Mouse (Mus musculus): ENCODE measurements at regions not wholly inside any gene's neighbourhood (a gene's known extent, or its start where the extent isn't known, plus 50 kb on each side); places are given as distances from the start of the nearest gene placed in this dataset.

DNA sequence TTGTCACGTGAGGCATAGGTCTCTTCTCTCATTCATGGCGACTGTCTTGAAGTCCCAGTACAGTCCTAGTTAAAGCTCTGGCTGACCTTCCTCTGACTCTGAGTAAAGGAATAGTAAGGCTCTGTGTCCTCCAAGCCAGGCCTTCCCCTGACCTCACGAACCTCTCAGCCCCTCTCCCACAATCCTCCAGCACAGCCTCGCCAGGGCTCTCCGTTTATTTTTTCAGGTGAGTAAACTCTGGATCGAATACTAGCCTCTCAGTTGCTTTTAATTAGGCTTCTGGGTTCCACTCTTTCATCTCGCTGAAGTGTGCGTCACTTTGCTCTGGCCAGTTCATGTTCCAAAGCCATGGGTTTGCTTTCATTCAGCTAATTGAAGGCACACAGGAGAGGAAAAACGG lies 133.8 kb downstream of the Mylk4 start:
- no peak for DNase-seq (ENCODE audit: low read depth, low spot score)

DNA sequence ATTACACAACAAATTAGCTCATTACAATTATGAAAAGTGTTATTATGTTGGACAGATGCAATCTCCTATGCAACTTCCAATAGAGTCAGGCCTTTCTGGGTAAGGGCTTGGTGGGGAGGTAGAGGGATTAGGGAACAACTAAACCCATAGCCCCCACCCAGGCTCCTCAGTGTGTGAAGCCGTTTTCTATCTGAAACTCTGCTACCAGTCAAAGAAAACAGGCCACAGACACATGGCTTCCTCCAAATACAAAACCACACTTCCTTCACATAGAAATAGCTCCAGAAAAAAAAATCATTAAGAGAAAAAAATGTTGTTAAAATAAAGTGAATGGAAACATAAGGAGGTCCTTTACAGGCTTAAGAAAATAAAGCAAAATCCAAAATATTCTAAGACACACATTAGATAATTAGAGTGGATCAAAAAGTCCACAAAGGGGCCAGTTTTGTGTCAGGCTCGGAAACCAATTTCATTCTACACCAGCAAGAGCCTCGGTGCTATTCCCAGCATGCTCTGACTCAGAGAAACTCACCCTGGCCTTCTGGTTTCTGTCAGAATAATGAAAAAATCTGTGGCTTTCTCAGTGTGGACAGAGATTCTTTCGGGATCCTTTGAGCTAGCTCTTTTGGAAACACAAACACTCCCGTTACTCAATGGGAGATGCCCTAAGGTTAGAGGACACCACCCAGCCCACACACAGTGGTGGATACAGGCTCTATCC lies 140.6 kb downstream of the Mylk4 start:
- no peak for DNase-seq (ENCODE audit: low read depth, low spot score)

DNA sequence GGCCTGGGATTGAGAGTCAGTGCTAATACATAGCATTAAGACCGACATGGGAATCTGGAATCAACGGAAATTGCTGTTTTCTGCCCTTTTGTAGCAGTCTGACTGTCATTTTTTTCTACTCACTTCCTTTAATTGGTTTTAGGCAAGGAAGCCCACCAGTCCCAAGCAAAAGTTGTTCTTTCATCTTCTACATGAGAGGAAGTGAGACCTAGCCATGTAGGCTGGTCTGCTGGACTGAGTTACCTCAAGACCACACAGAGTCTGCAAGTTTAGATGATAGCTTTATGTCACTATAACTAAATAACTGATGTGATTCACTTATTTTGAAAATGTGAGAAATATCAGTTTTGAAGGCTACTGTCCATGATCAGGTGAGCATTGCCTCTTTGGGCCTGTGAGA lies 142.8 kb downstream of the Mylk4 start:
- no peak for DNase-seq (ENCODE audit: low read depth, low spot score)

DNA sequence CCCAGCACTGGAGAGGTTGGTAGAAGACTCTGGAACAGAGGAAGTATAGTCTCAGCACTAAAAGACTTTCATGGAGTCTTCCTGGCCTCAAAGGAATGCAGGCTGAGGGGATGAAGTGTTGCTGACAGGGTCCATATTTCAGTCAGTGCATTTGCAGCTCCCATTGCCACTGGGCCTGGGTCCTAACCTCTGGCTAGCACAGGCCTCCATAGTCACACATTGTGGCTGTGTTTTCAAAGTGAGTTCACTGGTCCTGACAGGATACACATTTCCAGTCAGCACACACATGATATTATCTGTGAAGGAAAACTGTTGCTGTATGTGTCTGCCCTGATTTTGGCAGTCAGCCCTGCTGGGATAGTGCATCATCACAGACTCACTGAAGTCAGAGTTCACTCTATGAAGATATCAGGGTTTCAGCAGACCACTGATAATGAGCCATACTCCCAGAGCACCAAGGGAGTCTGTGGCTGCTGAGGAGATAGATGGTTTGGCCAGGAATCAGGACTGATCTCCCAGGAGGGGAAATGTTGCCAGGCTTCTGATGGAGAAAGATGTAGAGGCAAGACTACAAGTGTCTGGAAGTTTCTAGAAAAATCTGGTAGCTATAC lies 153.5 kb downstream of the Mylk4 start:
- DNase-seq (ENCODE audit: low read depth, low spot score), result no peak

DNA sequence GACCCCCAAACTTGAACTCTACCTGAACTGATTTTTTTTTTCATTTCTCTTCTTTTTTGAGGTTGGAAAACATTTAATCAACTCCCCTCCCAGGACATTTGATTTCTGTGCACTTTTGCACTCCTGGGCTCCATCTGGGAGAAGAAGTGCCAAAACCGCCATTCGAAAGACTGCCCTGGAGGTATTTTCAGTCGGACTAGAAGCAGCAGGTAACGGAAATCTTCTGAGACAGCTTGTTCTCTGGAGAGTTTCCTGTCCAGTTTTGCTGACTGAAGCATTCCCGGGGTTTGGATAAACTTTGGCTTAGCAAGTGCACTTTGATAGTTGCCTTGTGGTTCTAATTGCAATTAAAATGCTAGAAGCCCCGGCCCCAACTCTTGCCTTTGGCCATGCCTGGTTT lies 169.8 kb downstream of the Mylk4 start:
- DNase-seq (ENCODE audit: low read depth, low spot score), result no peak

DNA sequence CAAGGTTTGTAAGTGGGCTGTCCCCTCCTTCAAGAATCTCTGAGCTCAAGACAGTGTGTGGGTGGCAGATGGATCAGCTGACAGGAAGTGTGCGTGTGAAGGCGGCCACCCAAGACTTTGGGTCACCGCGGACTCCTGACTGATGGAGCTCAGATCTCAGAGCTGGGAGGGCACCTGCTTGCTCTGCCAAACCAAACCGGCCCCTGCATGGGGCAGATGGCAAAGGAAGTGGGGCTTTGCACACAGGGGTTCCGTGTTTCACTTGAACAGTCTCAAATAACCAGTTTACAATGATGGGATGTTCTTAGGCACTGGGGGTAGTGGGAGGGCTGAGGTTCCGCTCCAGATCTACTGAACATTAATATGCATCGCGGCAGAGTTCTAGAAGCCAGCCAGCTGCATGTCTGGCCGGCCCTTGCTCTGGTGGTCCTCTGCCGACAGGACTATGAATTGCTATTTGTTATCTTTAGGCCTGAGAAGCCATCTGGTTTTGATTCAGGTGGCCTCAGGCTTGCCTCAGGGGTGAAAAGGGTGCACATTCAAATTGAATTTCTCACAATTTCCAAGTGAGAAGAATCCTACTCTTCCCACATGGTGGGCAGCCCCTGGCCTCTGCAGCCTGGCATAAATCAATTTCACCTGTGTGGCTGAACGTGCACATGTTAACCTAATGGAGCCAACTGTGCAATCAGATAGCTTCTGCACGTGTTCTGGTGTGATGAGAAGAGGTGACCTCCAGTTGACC lies 172.0 kb downstream of the Mylk4 start:
- DNase-seq (ENCODE audit: low read depth, low spot score), result peak; percentile 33

DNA sequence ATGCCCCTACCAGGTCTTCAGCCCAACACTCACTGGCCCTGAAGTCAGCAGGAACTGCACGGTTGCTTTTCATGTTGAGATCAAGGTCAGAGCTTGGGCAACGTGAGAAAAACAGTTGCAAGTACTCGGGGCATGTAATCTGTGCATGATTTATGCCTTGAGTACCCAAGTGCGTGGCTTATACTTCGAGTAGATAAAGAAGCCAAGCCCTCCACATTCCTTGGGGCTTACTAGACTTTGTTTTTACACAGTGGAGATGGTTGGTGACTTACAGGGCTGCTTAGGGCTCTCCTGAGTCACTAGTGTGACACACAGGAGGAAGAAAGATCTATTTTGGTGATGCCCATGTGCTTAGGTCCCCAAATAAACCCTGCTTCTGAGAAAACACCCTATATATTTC lies 172.8 kb downstream of the Mylk4 start:
- no peak for DNase-seq (ENCODE audit: low read depth, low spot score)

DNA sequence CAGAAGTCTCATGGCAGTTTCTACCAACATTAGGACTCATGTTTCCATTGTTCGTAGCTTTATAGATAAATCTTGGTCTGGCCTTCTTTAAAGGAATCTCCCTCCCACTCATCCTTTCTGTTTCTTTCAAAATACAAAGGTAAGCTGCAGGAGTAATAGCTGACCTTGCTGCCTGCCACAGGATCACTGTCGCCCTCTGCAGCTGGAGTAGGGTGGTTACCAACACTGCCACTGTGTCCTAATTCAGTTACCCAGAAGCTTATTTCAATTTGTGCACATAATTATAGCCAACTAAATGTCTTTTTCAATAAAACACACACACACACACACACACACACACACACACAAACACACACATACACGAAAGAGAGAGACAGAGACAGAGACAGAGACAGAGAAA lies 175.3 kb downstream of the Mylk4 start:
- peak; percentile 10 for DNase-seq (ENCODE audit: low read depth, low spot score)

DNA sequence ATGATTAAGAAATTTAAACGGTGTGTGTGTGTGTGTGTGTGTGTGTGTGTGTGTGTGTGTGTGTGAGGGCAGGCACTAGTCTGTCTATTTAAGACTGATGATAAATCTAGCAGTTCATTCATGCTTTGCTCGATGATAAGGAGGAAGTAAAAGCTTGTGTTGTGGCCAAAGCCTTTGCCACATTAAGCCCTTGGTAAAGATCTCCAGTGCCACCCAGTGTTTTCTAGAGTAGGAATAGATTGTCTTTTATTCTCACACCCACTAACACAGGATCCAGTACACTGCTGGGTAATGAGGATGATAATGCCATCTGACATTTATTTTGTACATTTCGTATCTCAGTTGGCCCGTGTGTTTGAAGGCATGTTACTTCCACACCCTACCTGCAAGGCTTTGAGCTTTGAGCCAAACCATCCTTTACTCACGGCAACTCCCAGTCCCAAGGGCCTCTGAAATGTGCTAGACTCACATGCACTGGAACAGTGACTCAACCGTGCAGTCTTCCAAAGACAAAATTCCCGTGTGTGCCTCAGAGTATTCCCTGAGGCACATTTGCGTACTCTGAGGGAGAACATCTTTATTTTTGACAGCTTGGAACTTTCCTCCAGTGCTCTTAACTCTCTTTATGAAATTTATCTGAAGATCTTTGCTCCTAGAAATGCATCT lies 179.7 kb downstream of the Mylk4 start:
- DNase-seq (ENCODE audit: low read depth, low spot score), result peak; percentile 16

DNA sequence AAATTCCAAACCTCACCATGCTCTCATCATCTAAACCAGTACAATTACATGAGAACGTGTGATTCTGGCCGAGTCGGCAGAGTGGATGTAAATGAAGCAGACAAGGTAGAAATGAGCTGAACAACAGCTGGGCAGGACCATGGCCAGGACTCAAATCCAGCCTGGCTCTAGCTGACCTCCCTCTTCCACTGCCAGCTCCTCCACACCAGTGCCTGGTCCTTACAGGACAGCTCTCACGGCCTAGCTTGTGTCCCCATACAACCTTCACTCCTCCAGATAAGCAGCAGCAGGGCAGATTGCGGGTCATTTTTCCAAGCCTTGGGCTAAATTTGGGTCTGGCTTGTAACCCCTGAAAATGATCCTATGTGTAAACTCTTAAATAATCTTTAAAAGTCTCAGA lies 182.4 kb downstream of the Mylk4 start:
- DNase-seq (ENCODE audit: low read depth, low spot score), result no peak

DNA sequence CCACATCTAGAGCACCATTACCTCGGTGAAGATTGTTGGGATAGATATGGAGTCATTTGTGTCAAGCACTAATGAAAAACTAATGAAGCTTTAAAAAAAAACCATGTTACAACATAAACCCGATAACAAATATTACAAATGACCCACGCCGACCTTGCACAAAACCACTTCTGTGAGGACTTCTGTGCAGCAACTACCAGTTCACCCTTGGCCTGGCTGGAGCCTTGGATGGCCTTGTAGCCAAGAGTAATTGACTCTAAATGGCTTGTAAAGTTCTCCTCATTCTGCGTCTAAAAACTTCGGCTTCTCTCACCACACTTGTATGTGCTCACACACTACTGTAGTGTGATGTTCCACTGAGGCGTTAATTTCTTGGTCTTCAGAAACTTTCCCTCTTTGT lies 190.1 kb downstream of the Mylk4 start:
- DNase-seq (ENCODE audit: low read depth, low spot score), result no peak

DNA sequence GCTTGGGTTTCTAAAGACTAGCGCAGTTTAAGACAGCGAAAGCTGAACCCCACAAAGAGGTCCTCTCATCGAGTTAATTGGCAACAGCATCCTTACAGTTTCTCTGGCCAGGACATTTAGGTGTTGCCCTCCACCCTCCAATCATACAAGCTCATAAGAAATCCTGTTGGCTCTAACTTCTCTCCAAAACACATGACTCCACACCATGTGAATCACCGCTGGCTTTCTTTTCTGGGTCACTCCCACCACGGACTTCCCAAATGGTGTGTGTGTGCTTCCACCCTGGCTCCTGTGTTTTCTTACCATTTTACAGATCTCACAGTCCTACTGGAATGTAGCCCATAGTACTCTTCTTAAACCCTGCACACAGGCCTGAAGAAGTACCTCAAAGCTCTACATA lies 190.6 kb downstream of the Mylk4 start:
- no peak for DNase-seq (ENCODE audit: low read depth, low spot score)

DNA sequence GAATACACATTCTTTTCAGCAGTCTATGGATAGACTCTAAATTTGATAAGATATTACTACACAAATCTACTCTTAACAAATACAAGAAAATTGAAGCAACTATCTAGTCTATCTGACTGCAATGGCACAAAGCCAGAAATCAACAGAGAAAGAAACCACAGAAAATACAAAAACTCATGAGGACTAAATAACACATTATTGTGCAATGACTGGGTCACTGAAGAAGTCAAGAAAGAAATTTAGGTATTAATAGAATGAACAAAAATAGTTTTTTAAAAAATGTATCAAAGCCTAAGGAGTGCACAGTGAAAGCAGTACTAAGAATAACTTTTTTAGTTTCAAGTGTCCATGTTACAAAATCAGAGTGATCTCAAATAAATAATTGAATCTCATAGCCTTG lies 202.2 kb downstream of the Mylk4 start:
- DNase-seq (ENCODE audit: low read depth, low spot score), result no peak

DNA sequence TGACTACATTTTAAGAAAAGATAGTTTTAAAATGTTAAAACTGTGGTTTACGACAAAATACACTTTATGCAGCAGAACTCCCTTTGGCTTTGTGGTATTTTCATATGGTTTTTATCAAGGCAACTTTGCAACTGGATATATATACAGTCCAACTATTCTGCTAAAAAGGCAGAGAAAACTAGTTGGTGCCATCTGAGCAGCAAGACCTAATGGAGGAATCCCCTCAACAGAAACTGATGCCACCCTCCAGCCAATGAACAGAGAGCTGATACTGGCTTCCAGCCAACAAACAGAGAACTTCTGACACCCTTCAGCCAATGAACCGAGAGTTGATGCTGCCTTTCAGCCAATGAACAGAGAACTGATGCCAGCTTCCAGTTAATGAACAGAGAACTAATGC lies 215.9 kb downstream of the Mylk4 start:
- no peak for DNase-seq (ENCODE audit: low read depth, low spot score)

DNA sequence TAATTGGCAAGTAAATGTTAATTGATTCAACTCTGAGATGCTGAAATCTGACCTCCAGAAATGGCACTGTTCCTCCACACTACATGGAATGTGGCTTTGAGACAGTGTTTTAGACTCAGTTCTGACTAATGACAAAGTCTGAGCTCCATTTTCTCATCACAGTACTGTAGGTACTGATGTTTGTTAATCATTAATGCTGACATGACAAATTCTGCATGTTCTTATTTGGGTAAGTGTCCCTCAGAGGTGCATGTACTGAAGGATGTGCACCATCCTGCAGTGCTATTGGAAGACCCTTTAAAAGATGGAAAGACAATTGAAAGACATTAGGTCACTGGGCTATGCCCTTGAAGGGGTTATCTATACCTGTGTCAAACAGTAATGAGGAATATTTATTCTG lies 222.1 kb upstream of the Gmds start:
- DNase-seq (ENCODE audit: low read depth, low spot score), result no peak

DNA sequence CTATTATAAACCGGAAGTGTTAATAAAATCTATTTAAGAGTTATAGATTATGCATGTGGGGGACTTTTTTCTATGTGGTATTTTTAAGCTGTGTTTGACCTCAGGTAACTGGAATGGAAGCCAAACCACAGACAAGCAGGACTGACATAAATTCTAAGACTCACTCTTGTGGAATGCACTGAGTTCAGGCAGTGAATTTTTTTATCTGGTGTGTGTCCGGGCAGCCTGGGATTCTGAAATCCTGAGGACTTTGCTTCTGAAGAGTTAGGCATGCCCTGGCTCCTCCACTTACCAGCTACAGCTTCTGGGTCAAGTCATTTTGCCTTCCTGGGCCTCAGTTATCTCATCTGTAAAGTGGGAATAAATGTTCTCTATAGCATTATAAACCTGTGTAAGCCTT lies 217.9 kb upstream of the Gmds start:
- no peak for DNase-seq (ENCODE audit: low read depth, low spot score)

DNA sequence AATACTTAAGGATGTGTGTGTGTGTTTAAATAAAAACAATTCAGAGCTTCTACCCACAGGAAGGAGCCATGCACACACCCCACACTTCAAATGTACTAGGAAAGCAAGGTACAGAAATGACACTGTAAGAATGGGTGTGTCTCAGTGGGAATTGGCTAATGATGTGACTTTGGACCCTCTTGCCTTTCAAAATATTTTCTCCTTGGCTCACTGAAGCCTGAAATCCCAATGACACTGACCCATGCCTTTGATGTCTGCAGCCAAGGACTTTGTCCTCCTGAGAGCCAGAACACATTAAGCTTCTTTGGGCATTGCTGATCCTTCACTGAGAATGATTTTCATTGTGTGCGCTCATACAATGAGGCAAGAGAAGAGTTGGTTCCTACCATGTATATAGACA lies 216.5 kb upstream of the Gmds start:
- DNase-seq (ENCODE audit: low read depth, low spot score), result no peak

DNA sequence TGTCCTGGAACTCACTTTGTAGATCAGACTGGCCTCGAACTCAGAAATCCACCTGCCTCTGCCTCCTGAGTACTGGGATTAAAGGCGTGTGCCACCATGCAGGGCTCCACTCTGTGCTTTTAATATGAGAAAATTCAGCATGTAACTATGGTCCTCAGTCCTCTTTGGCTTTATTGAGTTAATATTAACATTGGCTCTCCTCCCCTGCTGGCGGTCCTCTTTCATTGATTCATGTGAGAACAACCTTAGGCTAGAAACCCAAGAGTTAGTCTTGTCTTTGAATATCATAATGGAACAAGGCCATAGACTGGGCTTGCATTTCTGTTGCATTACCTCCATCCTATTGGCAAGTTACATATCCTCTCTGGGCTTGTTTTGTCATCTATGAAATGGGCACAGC lies 216.1 kb upstream of the Gmds start:
- DNase-seq (ENCODE audit: low read depth, low spot score), result no peak

DNA sequence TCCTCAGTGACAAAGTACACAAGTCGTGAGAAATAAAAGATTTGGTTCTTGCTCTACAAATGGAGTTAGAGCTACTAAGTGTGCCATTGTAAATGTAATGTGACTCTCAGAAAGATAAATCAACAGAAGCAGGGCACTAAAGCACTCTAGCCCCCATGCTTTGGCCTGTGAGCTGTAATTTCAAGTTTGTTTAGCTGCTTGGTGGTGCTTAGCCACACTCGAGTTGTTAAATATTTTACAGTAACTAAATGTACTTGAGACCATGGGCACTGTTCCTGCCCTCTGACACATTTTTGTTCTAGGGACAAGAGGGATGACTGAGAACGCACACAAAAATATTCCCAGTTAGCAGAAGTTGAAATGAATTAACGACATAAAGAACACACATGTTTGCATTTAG lies 214.6 kb upstream of the Gmds start:
- no peak for DNase-seq (ENCODE audit: low read depth, low spot score)

DNA sequence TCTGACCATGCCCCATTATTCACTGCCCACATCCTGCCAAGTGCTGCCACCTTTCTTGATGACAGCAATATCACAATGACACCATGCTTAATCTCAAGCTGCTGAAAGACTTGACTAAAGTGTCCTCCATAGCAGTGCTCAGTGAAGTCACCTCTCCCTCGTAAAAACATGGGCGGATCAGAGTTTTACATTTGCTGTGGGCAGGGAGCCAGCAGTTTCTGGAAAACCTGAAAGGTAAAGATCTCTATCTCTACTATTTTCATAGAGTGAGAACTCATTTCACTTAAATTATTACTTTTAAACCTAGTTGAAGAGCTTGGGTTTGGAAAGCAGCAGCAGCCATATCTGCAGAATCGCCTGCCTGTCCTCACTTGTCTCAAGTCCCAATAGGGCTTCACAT lies 211.6 kb upstream of the Gmds start:
- DNase-seq (ENCODE audit: low read depth, low spot score), result no peak

DNA sequence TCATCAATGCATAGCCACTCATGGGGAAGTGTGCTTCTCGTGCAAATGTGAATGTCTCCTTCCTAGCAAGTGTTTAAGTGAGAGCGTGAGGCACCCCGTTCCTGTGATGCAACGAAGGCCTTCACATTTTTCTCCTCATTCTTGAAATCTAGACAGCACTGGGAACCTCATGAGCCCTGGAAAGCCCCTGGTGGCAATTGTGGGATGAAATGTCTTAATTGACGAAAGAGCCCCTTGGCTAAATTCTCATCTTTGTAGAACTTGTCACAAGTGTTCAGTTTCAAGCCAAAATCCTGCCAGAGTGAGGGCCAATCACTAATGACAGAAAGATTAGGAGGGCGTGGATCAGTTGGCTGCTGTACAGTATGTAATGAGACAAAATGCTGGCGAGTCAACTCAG lies 208.6 kb upstream of the Gmds start:
- DNase-seq (ENCODE audit: low read depth, low spot score), result no peak

DNA sequence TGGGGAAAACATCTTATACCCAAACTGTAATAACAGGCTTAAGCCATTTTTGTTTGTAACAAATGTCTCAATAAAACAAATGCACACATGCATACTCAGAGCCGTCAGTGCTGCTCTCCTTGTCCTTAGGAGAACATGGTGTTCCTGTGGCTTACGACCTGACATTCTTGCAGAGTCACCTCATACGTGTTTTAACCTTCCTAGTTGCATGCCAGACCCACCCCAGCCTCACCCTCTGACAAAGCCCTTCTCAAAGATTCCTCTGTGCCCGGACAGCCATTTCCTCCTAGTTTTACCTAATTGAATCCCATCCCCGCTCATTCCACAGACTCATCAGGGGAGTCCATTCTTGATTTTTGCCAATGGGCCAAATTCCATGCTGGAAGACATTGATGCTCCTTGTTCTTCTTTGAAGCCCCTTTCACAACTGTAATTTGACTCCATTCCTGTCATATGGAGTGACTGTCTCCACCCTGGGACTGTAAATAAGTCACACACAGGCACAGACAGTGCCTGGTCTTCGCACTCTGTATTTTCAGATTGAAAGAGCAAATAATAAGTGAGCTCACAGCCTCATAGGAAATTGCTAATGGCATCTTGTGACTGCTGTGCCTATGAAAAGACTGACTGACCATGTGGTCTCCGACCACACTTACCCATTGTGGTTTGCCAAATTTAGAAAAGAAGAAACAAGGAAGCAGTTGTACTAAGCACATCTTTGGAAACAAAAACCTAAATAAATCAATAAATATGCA lies 206.6 kb upstream of the Gmds start:
- DNase-seq (ENCODE audit: low read depth, low spot score), result no peak

All from A20 (cell line).